Mouse (Mus musculus) lung, postnatal 0 days (tissue): ENCODE measurements around the gene Olfr47.
"Not testable (repeated sequence)": the region's sequence is repeated elsewhere in the genome, so short reads cannot be mapped to it uniquely, and the experiment has no call there.

Experiments
- CTCF ChIP-seq: IDR thresholded peaks from 2 replicates; pipeline ENCODE4 v1.5.1; 2016; ENCODE audit warnings: antibody characterized with exemption, mild to moderate bottlenecking
- EP300 ChIP-seq: IDR thresholded peaks from 2 replicates; pipeline ENCODE4 v1.6.1; 2016; ENCODE audit warnings: antibody characterized with exemption, mild to moderate bottlenecking, control low read depth

DNA sequence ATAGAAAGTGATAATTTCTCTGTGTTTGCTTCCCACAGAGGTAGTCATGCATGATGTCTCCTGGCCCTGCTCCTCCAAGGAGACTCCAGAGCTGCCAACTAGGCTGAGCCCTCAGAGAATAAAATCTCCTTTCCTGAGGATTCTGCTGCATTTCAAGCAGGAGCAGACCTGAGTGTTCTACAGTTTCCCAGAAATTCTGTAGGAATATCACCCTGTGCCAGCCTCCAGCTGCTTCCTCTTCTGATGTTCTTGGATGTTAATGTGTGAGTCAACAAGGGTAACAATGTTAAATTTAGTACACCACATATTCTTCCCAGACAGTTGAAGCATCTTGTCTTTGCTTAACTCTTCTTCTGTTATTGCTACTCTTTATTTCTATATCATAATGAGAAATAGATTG, 18.5 kb upstream of the Olfr47 start, which contains the start of gene Olfr434:
- not testable (repeated sequence) for TF ChIP-seq EP300, CTCF
